Mouse (Mus musculus) retina, postnatal 1 day (tissue): ENCODE measurements around the gene Baz1a.
"Not testable (repeated sequence)": the region's sequence is repeated elsewhere in the genome, so short reads cannot be mapped to it uniquely, and the experiment has no call there.

Experiments used
- DNase-seq: peaks from one replicate; pipeline ENCODE4 v3.0.0-alpha.2; 2012

The Baz1a gene

DNA sequence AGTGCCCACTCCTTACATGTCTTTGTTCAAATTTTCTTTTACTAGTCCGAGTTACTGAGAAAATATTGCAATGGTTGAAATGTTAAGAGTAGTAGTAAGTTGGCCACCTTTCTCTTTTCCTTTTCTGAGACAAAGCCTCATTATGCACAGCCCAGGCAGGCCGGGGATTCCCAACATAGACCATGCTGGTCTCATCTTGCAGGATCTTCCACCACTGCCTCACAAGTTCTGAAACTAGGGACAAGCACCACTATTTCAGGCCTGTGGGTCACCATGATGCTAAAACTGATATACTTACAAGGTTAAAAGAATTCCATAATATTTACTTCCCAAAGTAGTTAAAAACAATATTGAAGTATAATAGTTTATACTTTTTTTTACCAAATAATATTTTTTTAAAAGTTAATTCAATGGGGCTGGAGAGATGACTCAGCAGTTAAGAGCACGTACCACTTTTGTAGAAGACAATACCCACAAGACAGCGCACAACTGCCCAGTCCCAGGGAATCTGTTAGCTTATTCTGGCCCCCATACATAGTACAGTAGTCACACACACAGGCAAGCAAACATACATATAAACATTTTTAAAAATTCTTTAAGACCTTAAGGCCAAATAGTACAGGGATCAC lies 48.5 kb downstream of the Baz1a start:
- DNase-seq, result no peak

DNA sequence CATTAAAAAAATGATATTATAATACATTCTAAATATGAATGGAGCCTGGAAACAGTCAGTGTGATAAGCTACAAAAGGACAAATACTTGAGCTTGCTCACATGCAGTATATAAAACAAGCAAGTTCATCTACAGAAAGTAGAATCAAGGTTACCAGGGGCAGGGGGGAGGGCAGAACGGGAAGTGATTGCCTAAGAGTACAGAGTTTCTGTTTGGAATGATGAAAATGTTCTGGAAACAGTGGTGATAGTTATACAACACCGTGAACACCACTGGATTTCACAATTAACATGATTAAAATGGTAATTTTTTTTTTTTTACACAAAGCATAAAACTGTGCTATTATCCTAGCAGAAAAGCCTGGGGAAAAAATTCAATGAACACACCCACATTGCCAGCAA lies 54.6 kb downstream of the Baz1a start:
- no peak for DNase-seq

- no peak for DNase-seq
These were observed 57.2 kb downstream of the Baz1a start for GRCm38 (mm10) chr12:54956974-54957373.

DNA sequence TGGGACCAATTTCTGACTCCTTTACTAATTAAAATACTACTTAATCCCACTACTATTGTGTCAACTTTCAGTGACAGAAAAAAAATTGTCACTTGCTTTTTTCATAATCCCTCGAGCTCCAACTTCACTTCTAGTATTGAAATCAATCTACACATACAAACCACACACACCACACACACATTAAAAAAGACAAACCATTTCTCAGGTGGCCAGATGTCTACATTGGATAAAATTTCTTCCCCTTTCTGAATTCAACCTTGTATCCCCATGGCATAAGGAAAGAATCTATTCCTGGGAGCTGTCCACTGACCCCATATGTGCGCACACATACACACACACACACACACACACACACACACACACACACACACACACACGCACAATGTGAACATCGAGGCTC lies 57.7 kb downstream of the Baz1a start:
- DNase-seq, result no peak

DNA sequence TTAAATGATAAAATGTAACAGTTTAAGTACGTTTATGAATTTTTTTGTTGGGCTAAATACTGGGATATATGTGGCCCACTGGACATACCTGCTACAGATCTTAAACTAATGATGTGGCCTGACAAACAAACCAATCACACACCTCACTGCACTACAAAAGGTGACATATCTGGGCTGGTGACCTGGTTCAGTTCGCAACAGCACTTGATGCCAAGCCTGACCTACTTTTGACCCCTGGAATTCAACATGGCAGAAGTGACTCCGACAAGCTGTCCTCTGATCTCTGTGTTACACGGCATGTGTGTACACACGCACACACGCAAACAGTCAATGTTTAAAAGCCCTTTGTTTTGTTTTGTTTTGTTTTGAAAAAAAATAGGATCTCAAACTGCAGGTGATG lies 68.0 kb downstream of the Baz1a start:
- peak; percentile 84 for DNase-seq

DNA sequence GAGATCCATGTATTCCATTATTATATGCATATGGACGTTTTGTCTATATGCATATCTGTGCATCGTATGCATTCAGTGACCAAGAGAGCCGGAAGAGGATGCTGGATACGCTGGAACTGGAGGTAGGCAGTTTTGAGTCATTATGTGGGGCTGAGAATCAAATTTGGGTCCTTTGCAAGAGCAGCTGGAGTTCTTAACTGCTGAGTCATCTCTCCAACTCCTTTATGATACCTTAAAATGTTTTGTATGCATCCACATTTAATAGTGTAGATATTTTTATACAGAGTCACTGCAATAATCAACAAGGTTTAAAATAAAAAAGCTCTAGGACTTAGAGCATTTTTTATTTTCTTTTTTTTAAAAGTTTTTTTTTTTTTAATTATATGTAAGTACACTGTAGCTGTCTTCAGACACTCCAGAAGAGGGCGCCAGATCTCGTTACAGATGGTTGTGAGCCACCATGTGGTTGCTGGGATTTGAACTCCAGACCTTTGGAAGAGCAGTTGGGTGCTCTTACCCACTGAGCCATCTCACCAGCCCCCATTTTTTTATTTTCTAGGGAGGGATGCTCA lies 71.5 kb downstream of the Baz1a start:
- not testable (repeated sequence) for DNase-seq

DNA sequence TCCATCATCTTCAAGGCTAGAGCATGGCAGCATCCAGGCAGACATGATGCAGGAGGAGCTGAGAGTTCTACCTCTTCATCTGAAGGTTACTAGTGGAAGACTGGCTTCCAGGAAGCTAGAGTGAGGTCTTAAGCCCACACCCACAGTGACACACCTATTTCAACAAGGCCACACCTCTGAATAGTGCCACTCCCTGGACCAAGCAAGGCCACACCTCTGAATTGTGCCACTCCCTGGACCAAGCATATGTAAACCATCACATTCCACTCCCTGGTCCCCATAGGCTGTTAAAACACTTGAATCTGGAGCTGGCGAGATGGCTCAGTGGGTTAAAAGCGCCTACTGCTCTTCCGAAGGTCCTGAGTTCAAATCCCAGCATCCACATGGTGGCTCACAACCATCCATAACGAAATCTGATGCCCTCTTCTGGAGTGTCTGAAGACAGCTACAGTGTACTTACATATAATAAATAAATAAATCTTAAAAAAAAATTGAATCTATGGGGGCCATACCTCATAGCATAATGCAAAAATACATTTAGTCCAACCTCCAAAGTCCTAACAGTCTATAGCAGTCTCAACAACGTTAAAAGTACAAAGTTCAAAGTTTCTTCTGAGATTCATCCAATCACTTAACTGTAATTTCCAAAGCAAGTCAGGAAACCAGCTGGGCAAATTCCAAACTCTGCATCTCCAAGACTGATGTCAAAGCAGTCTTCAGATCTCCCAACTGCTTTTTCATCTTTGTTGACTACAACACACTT lies 76.4 kb downstream of the Baz1a start:
- not testable (repeated sequence) for DNase-seq

GRCm38 (mm10) chr12:54910387-54910786 lies 103.8 kb downstream of the Baz1a start:
- no peak for DNase-seq

GRCm38 (mm10) chr12:54892559-54892958 lies 121.6 kb downstream of the Baz1a start:
- DNase-seq, result not testable (repeated sequence)

DNA sequence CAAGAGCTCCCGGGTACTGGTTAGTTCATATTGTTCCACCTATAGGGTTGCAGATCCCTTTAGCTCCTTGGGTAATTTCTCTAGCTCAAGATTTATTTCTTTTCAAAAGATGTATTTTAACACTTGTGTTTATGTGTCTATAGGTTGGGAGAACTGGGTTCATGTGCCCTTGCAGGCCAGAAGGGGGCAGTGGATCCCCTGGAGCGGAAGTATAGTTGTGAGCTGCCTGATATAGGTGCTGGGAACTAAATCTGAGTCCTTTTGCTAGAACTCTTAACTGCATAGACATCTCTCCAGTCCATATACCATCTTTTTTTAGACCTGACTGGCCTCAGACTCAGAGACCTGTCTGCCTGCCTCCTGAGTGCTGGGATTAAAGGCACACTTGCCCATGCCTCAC lies 123.7 kb downstream of the Baz1a start:
- DNase-seq, result no peak

- no peak for DNase-seq
These were observed 126.5 kb downstream of the Baz1a start for GRCm38 (mm10) chr12:54887580-54888127.

DNA sequence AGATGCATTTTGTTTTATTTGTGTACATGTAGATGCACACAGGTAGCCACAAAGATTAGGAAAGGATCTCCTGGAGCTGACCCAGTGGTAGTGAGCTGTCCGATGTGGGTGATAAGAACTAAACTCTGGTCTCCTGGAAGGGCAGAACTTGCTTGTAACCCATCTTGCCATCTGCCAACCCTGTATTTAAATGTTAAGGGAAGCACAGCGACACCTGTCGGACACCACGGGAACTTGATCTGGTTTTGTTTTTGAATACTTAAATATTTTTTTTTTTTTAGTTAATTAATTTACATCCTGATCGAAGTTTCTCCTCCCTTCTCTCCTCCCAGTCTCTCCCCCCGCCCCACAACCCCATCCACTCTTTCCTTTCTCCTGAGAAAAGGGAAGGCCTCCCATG lies 134.5 kb downstream of the Baz1a start:
- DNase-seq, result peak; percentile 86

DNA sequence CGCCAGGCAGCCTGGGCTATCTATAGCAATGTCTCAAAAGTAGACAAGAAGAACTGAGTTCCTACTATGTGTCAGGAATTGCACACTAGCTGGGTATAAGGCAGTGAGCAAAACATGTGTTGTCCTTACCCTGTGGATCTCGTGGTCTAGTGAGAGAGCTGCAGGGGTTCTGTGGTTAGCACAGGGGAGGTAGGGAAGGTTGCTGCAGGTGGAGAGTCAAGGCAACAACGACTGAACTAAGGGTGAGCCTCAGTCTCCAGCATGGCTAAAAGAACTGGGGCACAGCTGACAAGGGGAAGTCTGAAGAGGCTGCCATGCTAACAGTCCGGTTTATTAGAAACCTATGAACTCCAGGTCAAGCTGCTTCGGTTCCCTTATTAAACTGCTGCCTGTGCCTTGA lies 134.9 kb downstream of the Baz1a start:
- no peak for DNase-seq

DNA sequence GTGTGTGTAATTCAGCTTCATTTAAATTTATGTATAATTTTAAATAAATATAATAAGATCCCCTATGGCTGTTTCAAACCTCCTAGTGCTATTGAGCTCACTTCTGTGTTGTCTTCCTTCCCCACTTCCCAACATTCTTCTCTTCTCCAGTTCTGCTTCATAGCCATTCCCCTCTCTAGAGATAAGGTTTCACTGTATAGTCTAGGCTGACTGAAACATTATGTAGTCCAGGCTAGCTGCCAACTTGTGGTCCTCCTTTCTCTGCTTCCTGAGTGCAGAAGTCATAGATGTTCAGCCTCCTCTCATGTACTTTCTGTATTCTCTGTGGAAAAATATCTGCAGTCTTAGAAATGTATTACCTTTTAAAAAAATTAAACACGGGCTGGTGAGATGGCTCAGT lies 136.3 kb downstream of the Baz1a start:
- no peak for DNase-seq

DNA sequence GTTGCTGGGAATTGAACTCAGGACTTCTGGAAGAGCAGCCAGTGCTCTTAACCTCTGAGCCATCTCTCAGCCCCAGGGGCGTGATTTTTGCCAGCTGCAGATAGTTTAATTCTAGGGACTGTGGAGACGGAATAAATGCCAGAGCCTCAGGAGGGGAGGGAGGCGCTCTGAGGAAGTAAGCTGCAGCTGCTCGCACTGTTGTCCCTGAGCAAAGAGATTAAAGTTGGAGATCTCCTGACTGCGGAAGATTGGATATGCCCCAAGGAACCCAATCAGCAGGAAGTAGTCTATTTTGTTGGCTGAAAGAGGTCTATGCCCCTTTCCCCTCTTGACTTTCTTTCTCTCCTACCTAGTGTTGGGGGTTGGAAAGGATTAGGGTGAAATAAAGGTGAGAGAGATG lies 137.3 kb downstream of the Baz1a start:
- DNase-seq, result no peak

DNA sequence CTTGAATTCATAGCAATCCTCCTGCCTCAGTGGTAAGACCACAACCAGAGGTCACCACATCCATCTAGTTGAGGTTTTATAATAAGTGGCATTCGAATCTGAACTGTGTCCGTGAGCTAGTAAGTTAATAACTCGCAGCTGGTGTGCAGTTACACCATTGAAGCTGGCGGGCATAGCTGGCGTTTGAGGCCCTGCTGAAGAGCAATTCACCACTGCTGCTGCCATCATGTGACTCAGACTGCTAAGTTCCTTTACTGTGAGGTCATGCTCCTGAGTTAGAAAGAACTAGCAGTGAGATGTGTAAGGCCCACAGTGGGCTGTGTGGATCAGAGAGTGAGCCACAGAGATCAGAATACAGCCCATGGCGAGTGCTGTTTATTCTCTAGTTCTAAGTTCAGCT lies 139.4 kb downstream of the Baz1a start:
- DNase-seq, result no peak

- peak; percentile 94 for DNase-seq
These were observed 151.3 kb downstream of the Baz1a start, which contains the start of gene Cfl2 for GRCm38 (mm10) chr12:54862606-54863535. TSS of gene Cfl2 (minus strand) at chr12:54862877.

- peak; percentile 62 for DNase-seq
These were observed 152.1 kb downstream of the Baz1a start for GRCm38 (mm10) chr12:54861991-54862605.

GRCm38 (mm10) chr12:54859531-54859930 lies 154.6 kb downstream of the Baz1a start:
- DNase-seq, result no peak

DNA sequence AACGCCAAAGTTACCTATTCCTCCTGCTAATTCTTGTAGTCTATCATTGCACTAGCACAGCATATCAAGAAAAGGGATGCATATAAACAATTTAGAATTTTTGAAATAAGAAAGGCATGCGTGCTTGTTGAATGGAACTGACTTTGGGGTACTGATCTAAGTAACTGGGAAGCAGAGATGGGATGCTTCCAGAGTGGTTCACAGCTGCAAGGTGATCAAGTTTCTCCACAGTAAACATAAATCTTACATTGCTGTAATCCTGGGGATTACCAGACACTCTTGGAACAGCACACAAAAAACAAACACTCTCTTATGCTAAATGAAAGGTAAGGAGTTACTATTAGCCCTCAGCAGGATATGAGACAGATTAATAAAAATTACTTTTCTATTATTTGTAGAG lies 163.6 kb downstream of the Baz1a start:
- no peak for DNase-seq

- no peak for DNase-seq
These were observed 169.7 kb downstream of the Baz1a start for GRCm38 (mm10) chr12:54844415-54844814.
